Comparison of ENCODE assay signal across 11 mouse cellular contexts in the genomic region with DNA sequence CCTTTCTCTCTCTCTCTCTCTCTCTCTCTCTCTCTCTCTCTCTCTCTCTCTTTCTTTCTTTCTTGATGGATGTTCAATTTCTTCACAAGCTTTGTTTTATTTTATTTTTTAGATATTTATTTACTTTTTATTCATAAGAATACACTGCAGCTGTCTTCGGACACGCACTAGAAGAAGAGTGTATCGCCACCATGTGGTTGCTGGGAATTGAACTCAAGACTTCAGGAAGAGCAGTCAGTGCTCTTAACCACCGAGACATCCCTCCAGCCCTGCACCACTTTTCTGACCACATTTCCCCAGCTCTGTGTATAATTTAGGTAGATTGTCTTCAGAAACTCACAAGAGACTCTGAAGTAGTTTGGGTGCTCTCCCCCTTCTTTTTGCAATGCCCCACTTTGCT. TPM values are rescaled to one million over a fixed set of nuclear protein-coding genes. Genes with fewer than 3 reads are reported as not detected.
DNase-seq lines count a peak whose midpoint lies in the region; ATAC-seq and TF ChIP-seq lines count a peak whose summit lies in the region.
"Had no signal": no experiment of that assay in that cellular context is flagged by ENCODE, and none has a peak within 500 bp of the region (broad histone marks: within the 10 kb centered on the region; RNA-seq: fewer than 3 reads in every experiment).

No protein-coding gene starts in this region.

- peak overlapping the region; percentile 65 for H3K27ac ChIP-seq in forebrain, embryonic 12.5 days
- H3K27ac ChIP-seq in forebrain, embryonic 11.5 days (ENCODE audit: low read depth, low read length) = no peak overlapping the region
- H3K27ac ChIP-seq in left cerebral cortex, adult 2 months = peak overlapping the region; percentile 68; the same call in 1 of the 2 replicates
- 0 out of 2 replicates have a peak overlapping the region, but pooled peaks have one; percentile 21 for H3K27ac ChIP-seq in brown adipose tissue, adult 24 weeks (replicated peaks; ENCODE audit: low read depth, low read length)
- H3K27ac ChIP-seq in midbrain, embryonic 13.5 days = peak overlapping the region; percentile 64

- H3K36me3 ChIP-seq in forebrain, embryonic 12.5 days (replicated peaks) = no peaks in the 10 kb centered on the region
- H3K36me3 ChIP-seq in forebrain, embryonic 11.5 days (ENCODE audit: control insufficient read depth, insufficient read depth, low read length) = no peaks in the 10 kb centered on the region
- no peaks in the 10 kb centered on the region for H3K36me3 ChIP-seq in midbrain, embryonic 13.5 days
- H3K36me3 ChIP-seq: embryonic facial prominence, embryonic 13.5 days; G1E had no signal

- H3K4me2 ChIP-seq in forebrain, embryonic 12.5 days = no peak overlapping the region
- H3K4me2 ChIP-seq in forebrain, embryonic 11.5 days (ENCODE audit: low read depth, low read length, severe bottlenecking) = no peak overlapping the region
- no peak overlapping the region for H3K4me2 ChIP-seq in midbrain, embryonic 13.5 days (replicated peaks)
- H3K4me2 ChIP-seq: embryonic facial prominence, embryonic 13.5 days had no signal

- no peak for ATAC-seq in forebrain, embryonic 12.5 days (ENCODE audit: low FRiP score)
- ATAC-seq in forebrain, embryonic 11.5 days (replicated peaks; ENCODE audit: low FRiP score) = no peak
- no peak for ATAC-seq in midbrain, embryonic 13.5 days
- ATAC-seq in inflammation-experienced regulatory T-cells, adult 6 months = no peak

- intact Hi-C loops in left cerebral cortex, adult 2 months (cut with DNase I) = loop anchor here (5.0 kb wide), 1 partner anchor 427 kb away; no protein-coding TSS in a partner anchor
- intact Hi-C loops in left cerebral cortex, postnatal 10 days (cut with DNase I) = no loop called here

- H3K27me3 ChIP-seq in forebrain, embryonic 12.5 days = 0 out of 2 replicates have a peak, but pooled peaks cover 3% of the 10 kb centered on the region
- H3K27me3 ChIP-seq in forebrain, embryonic 11.5 days (ENCODE audit: control insufficient read depth, insufficient read depth, low read length) = no peaks in the 10 kb centered on the region
- no peaks in the 10 kb centered on the region for H3K27me3 ChIP-seq in midbrain, embryonic 13.5 days
- H3K27me3 ChIP-seq: embryonic facial prominence, embryonic 13.5 days had no signal

- 63% methylated on average over 4 of the region's 4 CpGs for WGBS in forebrain, embryonic 12.5 days
- 63% methylated on average over 4 of the region's 4 CpGs for WGBS in forebrain, embryonic 11.5 days
- 56% methylated on average over 4 of the region's 4 CpGs for whole genome bisulfite sequencing in midbrain, embryonic 13.5 days

- H3K9me3 ChIP-seq in forebrain, embryonic 12.5 days = no peaks in the 10 kb centered on the region
- no peaks in the 10 kb centered on the region for H3K9me3 ChIP-seq in forebrain, embryonic 11.5 days (ENCODE audit: control insufficient read depth, low read length)
- no peaks in the 10 kb centered on the region for H3K9me3 ChIP-seq in midbrain, embryonic 13.5 days
- H3K9me3 ChIP-seq: embryonic facial prominence, embryonic 13.5 days; G1E; megakaryocyte, embryonic 14.5 days had no signal

- H3K9ac ChIP-seq in forebrain, embryonic 12.5 days = no peak overlapping the region
- H3K9ac ChIP-seq in forebrain, embryonic 11.5 days (ENCODE audit: low read length) = no peak overlapping the region
- H3K9ac ChIP-seq in midbrain, embryonic 13.5 days (replicated peaks) = no peak overlapping the region

- DNase-seq in forebrain, embryonic 11.5 days (ENCODE audit: low spot score) = no peak
- no peak for DNase-seq in left cerebral cortex, adult 2 months (ENCODE audit: extremely low spot score in 1 of 2, low spot score in 2 of 2)
- no peak for DNase-seq in left cerebral cortex, postnatal 10 days (ENCODE audit: extremely low spot score in 1 of 2, low spot score in 2 of 2)
- no peak for DNase-seq in layer of hippocampus, adult 9-11 months

- peak; percentile 43 for TF ChIP-seq CTCF in left cerebral cortex, adult 2 months (IDR thresholded peaks at IDR 0.05)

- no peak overlapping the region for H3K4me3 ChIP-seq in forebrain, embryonic 12.5 days (replicated peaks)
- H3K4me3 ChIP-seq in forebrain, embryonic 11.5 days (ENCODE audit: low read depth, low read length) = no peak overlapping the region
- no peak overlapping the region for H3K4me3 ChIP-seq in left cerebral cortex, adult 2 months
- no peak overlapping the region for H3K4me3 ChIP-seq in brown adipose tissue, adult 24 weeks (ENCODE audit: insufficient read depth, low read depth, low read length)
- no peak overlapping the region for H3K4me3 ChIP-seq in midbrain, embryonic 13.5 days (replicated peaks)
- H3K4me3 ChIP-seq: embryonic facial prominence, embryonic 13.5 days; megakaryocyte, embryonic 14.5 days had no signal

- peaks cover 11% of the 10 kb centered on the region for H3K4me1 ChIP-seq in forebrain, embryonic 12.5 days
- H3K4me1 ChIP-seq in forebrain, embryonic 11.5 days (replicated peaks; ENCODE audit: control insufficient read depth, insufficient read depth, low read length) = no peaks in the 10 kb centered on the region
- peaks cover 7% of the 10 kb centered on the region for H3K4me1 ChIP-seq in brown adipose tissue, adult 24 weeks (ENCODE audit: control insufficient read depth, insufficient read depth, insufficient read length, low read length)
- H3K4me1 ChIP-seq in midbrain, embryonic 13.5 days (replicated peaks) = peaks cover 16% of the 10 kb centered on the region

RNA-seq across cellular contexts. Expression of a gene that starts 36.4 kb away (rescaled TPM):
- 259 and 279 TPM in 2 replicates for polyA plus RNA-seq in forebrain, embryonic 12.5 days (2016; fragmentation: Nextera tagmentation; extraction: Ambion mirVana)
- polyA plus RNA-seq in forebrain, embryonic 11.5 days (2014; fragmentation: Nextera tagmentation; extraction: Ambion mirVana) = 253 and 282 TPM in 2 replicates
- total RNA-seq in left cerebral cortex, adult 2 months (2021) = 100 to 1,000 TPM; 232 to 250 TPM
- 100 to 1,000 TPM; 389 to 433 TPM for total RNA-seq in left cerebral cortex, postnatal 10 days (2021)
- 141 and 169 TPM in 2 replicates for polyA plus RNA-seq in brown adipose tissue, adult 24 weeks (2012; ENCODE audit: insufficient read depth, insufficient read length, missing spikeins)
- polyA plus RNA-seq in midbrain, embryonic 13.5 days (2015; fragmentation: Nextera tagmentation; extraction: Ambion mirVana) = 378 and 397 TPM in 2 replicates
- 100 to 1,000 TPM; 214 to 310 (median 217) TPM for polyA plus RNA-seq in inflammation-experienced regulatory T-cells, adult 6 months (2017; shearing (Covaris generic))

RNA-seq across cellular contexts. Expression of a gene that starts 37.2 kb away (rescaled TPM):
- 9.9 and 11.4 TPM in 2 replicates for polyA plus RNA-seq in forebrain, embryonic 12.5 days (2016; fragmentation: Nextera tagmentation; extraction: Ambion mirVana)
- polyA plus RNA-seq in forebrain, embryonic 11.5 days (2014; fragmentation: Nextera tagmentation; extraction: Ambion mirVana) = 9.8 and 10.7 TPM in 2 replicates
- 10 to 100 TPM; 58.8 to 63.3 TPM for total RNA-seq in left cerebral cortex, adult 2 months (2021)
- total RNA-seq in left cerebral cortex, postnatal 10 days (2021) = 10 to 100 TPM; 53.3 to 56.7 TPM
- 11.0 and 24.6 TPM in 2 replicates for polyA plus RNA-seq in brown adipose tissue, adult 24 weeks (2012; ENCODE audit: insufficient read depth, insufficient read length, missing spikeins)
- polyA plus RNA-seq in midbrain, embryonic 13.5 days (2015; fragmentation: Nextera tagmentation; extraction: Ambion mirVana) = 9.7 and 10.4 TPM in 2 replicates
- polyA plus RNA-seq in inflammation-experienced regulatory T-cells, adult 6 months (2017; shearing (Covaris generic)) = 10 to 100 TPM; 16.5 to 20.8 (median 20.3) TPM
